ENCODE assay signal across 21 mouse cellular contexts in genomic region chr19:56947971-56948610, GRCm38 (mm10). TPM values are rescaled to one million over a fixed set of nuclear protein-coding genes. Genes with fewer than 3 reads are reported as not detected.
A peak's percentile ranks its signal among the peaks of the same experiment; 100 is the strongest.
DNase-seq lines count a peak whose midpoint lies in the region; ATAC-seq and TF ChIP-seq lines count a peak whose summit lies in the region.
"Had no signal": no experiment of that assay in that cellular context is flagged by ENCODE, and none has a peak within 500 bp of the region (broad histone marks: within the 10 kb centered on the region; RNA-seq: fewer than 3 reads in every experiment).

No protein-coding gene starts in this region.

- no peak overlapping the region for H3K4me3 ChIP-seq in intestine, embryonic 15.5 days (replicated peaks)
- no peak overlapping the region for H3K4me3 ChIP-seq in intestine, embryonic 16.5 days (ENCODE audit: low read length)
- H3K4me3 ChIP-seq in olfactory bulb, adult 2 months (ENCODE audit: insufficient read depth, low read depth, low read length), result no peak overlapping the region
- no peak overlapping the region for H3K4me3 ChIP-seq in thymus, adult 2 months (ENCODE audit: control insufficient read depth, insufficient read depth, low read length)
- H3K4me3 ChIP-seq: midbrain, embryonic 15.5 days had no signal

- DNase-seq in cerebellum, adult 11 months, result peak; percentile 57
- peak; percentile 80 for DNase-seq in cerebellum, adult 9-10 months
- no peak for DNase-seq in thymus, adult 2 months
- no peak for DNase-seq in urinary bladder, adult 2 months (ENCODE audit: low spot score)
- DNase-seq: adrenal gland, adult 8-10 months; B cell, adult 2 months; gastrocnemius, postnatal 10 days; heart, adult 11 months; kidney, adult 11 months; lung, postnatal 4 days; right cerebral cortex, adult 18-20 months had no signal

- no peaks in the 10 kb centered on the region for H3K9me3 ChIP-seq in intestine, embryonic 15.5 days
- peaks cover 3% of the 10 kb centered on the region; the same call in 1 of the 2 replicates for H3K9me3 ChIP-seq in intestine, embryonic 16.5 days (ENCODE audit: control insufficient read depth, low read length)
- H3K9me3 ChIP-seq: G1E; midbrain, embryonic 15.5 days had no signal

- H3K27ac ChIP-seq in intestine, embryonic 15.5 days, result 0 out of 2 replicates have a peak overlapping the region, but pooled peaks have one; percentile 22
- no peak overlapping the region for H3K27ac ChIP-seq in intestine, embryonic 16.5 days (ENCODE audit: low read length)
- peak overlapping the region; percentile 24; the same call in 1 of the 2 replicates for H3K27ac ChIP-seq in olfactory bulb, adult 2 months (ENCODE audit: insufficient read depth, low read depth, low read length)
- no peak overlapping the region for H3K27ac ChIP-seq in thymus, adult 2 months (ENCODE audit: control insufficient read depth, insufficient read depth, low read length)
- H3K27ac ChIP-seq: midbrain, embryonic 15.5 days; stomach, postnatal 0 days had no signal

- ATAC-seq in intestine, embryonic 15.5 days, result no peak
- no peak for ATAC-seq in intestine, embryonic 16.5 days
- ATAC-seq: forebrain, embryonic 14.5 days; hindbrain, embryonic 16.5 days; midbrain, embryonic 15.5 days had no signal

- H3K4me1 ChIP-seq in intestine, embryonic 15.5 days (replicated peaks), result peaks cover 14% of the 10 kb centered on the region
- peaks cover 11% of the 10 kb centered on the region; the same call in 1 of the 2 replicates for H3K4me1 ChIP-seq in intestine, embryonic 16.5 days (ENCODE audit: control insufficient read depth, insufficient read depth, low read length)
- H3K4me1 ChIP-seq in olfactory bulb, adult 2 months (ENCODE audit: control insufficient read depth, insufficient read depth, low read length), result no peaks in the 10 kb centered on the region
- H3K4me1 ChIP-seq in thymus, adult 2 months (replicated peaks; ENCODE audit: control insufficient read depth, insufficient read depth, low read length), result no peaks in the 10 kb centered on the region
- H3K4me1 ChIP-seq: midbrain, embryonic 15.5 days had no signal

- WGBS in intestine, embryonic 15.5 days, result 64% methylated on average over 6 of the region's 6 CpGs
- WGBS in intestine, embryonic 16.5 days, result 63% methylated on average over 6 of the region's 6 CpGs
- WGBS in olfactory bulb, adult 2 months, result 72% methylated on average over 6 of the region's 6 CpGs
- 72% methylated on average over 6 of the region's 6 CpGs for WGBS in thymus, adult 2 months

- no peak overlapping the region for H3K4me2 ChIP-seq in intestine, embryonic 15.5 days (replicated peaks)
- H3K4me2 ChIP-seq in intestine, embryonic 16.5 days (ENCODE audit: low read depth, low read length), result no peak overlapping the region
- H3K4me2 ChIP-seq: heart, embryonic 11.5 days; midbrain, embryonic 15.5 days had no signal

- TF ChIP-seq CTCF in olfactory bulb, adult 2 months (IDR thresholded peaks at IDR 0.05; ENCODE audit: insufficient read depth, low read depth, low read length), result no peak
- TF ChIP-seq CTCF in thymus, adult 2 months (IDR thresholded peaks at IDR 0.05; ENCODE audit: borderline replicate concordance, control insufficient read depth, extremely low read depth, insufficient read depth, low read length, poor library complexity), result no peak

- H3K27me3 ChIP-seq in intestine, embryonic 15.5 days (replicated peaks), result no peaks in the 10 kb centered on the region
- no peaks in the 10 kb centered on the region for H3K27me3 ChIP-seq in intestine, embryonic 16.5 days (replicated peaks; ENCODE audit: control insufficient read depth, insufficient read depth, low read length)
- H3K27me3 ChIP-seq in thymus, adult 2 months (ENCODE audit: control insufficient read depth, insufficient read depth, low read length), result no peaks in the 10 kb centered on the region
- H3K27me3 ChIP-seq: CH12.LX; midbrain, embryonic 15.5 days had no signal

- H3K36me3 ChIP-seq in intestine, embryonic 15.5 days, result no peaks in the 10 kb centered on the region
- no peaks in the 10 kb centered on the region for H3K36me3 ChIP-seq in intestine, embryonic 16.5 days (ENCODE audit: control insufficient read depth, insufficient read depth, low read length)
- H3K36me3 ChIP-seq in thymus, adult 2 months (ENCODE audit: control insufficient read depth, insufficient read depth, low read length), result no peaks in the 10 kb centered on the region
- H3K36me3 ChIP-seq: G1E; midbrain, embryonic 15.5 days had no signal

- TF ChIP-seq POLR2A in olfactory bulb, adult 2 months (IDR thresholded peaks at IDR 0.05; ENCODE audit: insufficient read depth, low read depth, low read length), result no peak
- no peak for TF ChIP-seq POLR2A in thymus, adult 2 months (IDR thresholded peaks at IDR 0.05; ENCODE audit: control insufficient read depth, extremely low read depth, insufficient read depth, low read length, poor library complexity)

- H3K9ac ChIP-seq in intestine, embryonic 15.5 days, result no peak overlapping the region
- no peak overlapping the region for H3K9ac ChIP-seq in intestine, embryonic 16.5 days (ENCODE audit: low read depth, low read length)
- H3K9ac ChIP-seq: midbrain, embryonic 15.5 days had no signal

RNA-seq across cellular contexts. Expression of gene Afap1l2, which starts 59.9 kb away (rescaled TPM):
- polyA plus RNA-seq in intestine, embryonic 15.5 days (2015; fragmentation: Nextera tagmentation; extraction: Ambion mirVana), result 18.3 and 18.4 TPM in 2 replicates
- 16.5 and 16.9 TPM in 2 replicates for polyA plus RNA-seq in intestine, embryonic 16.5 days (2015; fragmentation: Nextera tagmentation; extraction: Ambion mirVana)
- not detected in 2 replicates for polyA plus RNA-seq in olfactory bulb, adult 2 months (2012; ENCODE audit: insufficient read depth, insufficient read length, low replicate concordance, missing spikeins)
- polyA plus RNA-seq in thymus, adult 2 months (2012; rRNA removed), result 4.7 and 5.9 TPM in 2 replicates
- 11.4 and 12.2 TPM in 2 replicates for polyA plus RNA-seq in urinary bladder, adult 2 months (2012; rRNA removed)
- polyA plus RNA-seq: G1E had no signal

Comparison
In these comparisons a context has a peak if more than half of its experiments do, and no peak if none do; other contexts are left out.
1. H3K27ac ChIP-seq: peak in intestine, embryonic 15.5 days (single experiment) and olfactory bulb, adult 2 months (single experiment); none in intestine, embryonic 16.5 days (single experiment) and thymus, adult 2 months (single experiment).
2. DNase-seq: peak in cerebellum, adult 11 months (single experiment) and cerebellum, adult 9-10 months (single experiment); none in thymus, adult 2 months (single experiment) and urinary bladder, adult 2 months (single experiment).